Mouse (Mus musculus): ENCODE data around the gene Bicdl1.

GRCm38 (mm10) chr5:115738032-115738431, 6.6 kb upstream of the Bicdl1 start:
- no peak for TF ChIP-seq CTCF (IDR thresholded peaks at IDR 0.05; ENCODE audit: borderline replicate concordance, insufficient read depth, low read length)
- no peak for TF ChIP-seq POLR2A (IDR thresholded peaks at IDR 0.05; ENCODE audit: low read depth, low read length)

Measured in embryonic fibroblast, embryonic 13.5 days (primary cell).